13 mouse cellular contexts compared by ENCODE assay signal in the genomic region with DNA sequence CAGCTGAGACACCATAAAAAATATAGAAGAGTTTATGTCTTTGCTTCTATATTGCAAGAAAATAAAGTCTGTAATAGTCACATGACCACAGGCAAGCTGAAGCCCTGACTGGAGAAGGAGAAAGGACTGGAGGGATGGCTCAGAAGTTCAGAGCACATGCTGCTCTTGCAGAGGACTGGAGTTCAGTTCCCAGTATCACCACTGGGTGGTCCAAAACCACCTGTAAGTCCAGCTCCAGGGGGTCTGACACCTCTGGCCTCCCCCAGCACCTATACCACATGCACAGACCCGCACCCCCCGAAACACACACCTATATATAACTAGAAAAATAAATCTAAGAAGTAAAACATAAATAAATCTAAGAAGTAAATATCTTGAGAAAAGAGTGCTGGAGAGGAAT. TPM values are rescaled to one million over a fixed set of nuclear protein-coding genes. Genes with fewer than 3 reads are reported as not detected.
A peak's percentile ranks its signal among the peaks of the same experiment; 100 is the strongest.
DNase-seq lines count a peak whose midpoint lies in the region; ATAC-seq and TF ChIP-seq lines count a peak whose summit lies in the region.
"Had no signal": no experiment of that assay in that cellular context is flagged by ENCODE, and none has a peak within 500 bp of the region (broad histone marks: within the 10 kb centered on the region; RNA-seq: fewer than 3 reads in every experiment).

No protein-coding gene starts in this region.

- DNase-seq in kidney, adult 2 months: peak; percentile 10
- no peak for DNase-seq in lung, postnatal 0 days (ENCODE audit: low spot score)
- no peak for DNase-seq in lung, postnatal 10 days
- no peak for DNase-seq in Patski (ENCODE audit: low read depth, low spot score)
- DNase-seq in thymus, postnatal 36 days: peak; percentile 26 to 39
- DNase-seq in heart, postnatal 4 days: no peak

- no peak for TF ChIP-seq POLR2A in kidney, adult 2 months (IDR thresholded peaks at IDR 0.05; ENCODE audit: low read depth, low read length)

- no peak for ATAC-seq in kidney, embryonic 15.5 days (replicated peaks; ENCODE audit: low FRiP score)
- no peak for ATAC-seq in lung, postnatal 0 days
- ATAC-seq in Patski: no peak
- ATAC-seq: activated CD4-positive, CD25-positive, alpha-beta regulatory T cell, adult 4 months had no signal

- H3K4me2 ChIP-seq in kidney, embryonic 15.5 days: no peak overlapping the region
- H3K4me2 ChIP-seq in lung, postnatal 0 days (replicated peaks; ENCODE audit: low read depth, low read length): no peak overlapping the region
- H3K4me2 ChIP-seq: heart, embryonic 13.5 days; hindbrain, embryonic 13.5 days had no signal

- CTCF ChIA-PET in Patski (lab: Charles Lee): interaction anchor here (0.9 to 1.3 kb wide), 3 partner anchors 9 to 38 kb away, joined by 3 to 4 read pairs (median 4); no protein-coding TSS in a partner anchor

- peaks cover 3% of the 10 kb centered on the region; the same call in 1 of the 2 replicates for H3K36me3 ChIP-seq in kidney, adult 2 months (ENCODE audit: control insufficient read depth, insufficient read depth, low read length)
- H3K36me3 ChIP-seq in kidney, embryonic 15.5 days: peaks cover 77% of the 10 kb centered on the region
- peaks cover 26% of the 10 kb centered on the region for H3K36me3 ChIP-seq in lung, postnatal 0 days (ENCODE audit: insufficient read depth, low read length)

- TF ChIP-seq EP300 in lung, postnatal 0 days (IDR thresholded peaks at IDR 0.05): no peak

- POLR2A ChIA-PET in Patski (lab: Charles Lee): interaction anchor here (1.1 kb wide), 1 partner anchor 8 kb away, joined by 4 read pairs; no protein-coding TSS in a partner anchor

- no peak overlapping the region for H3K9ac ChIP-seq in kidney, embryonic 15.5 days
- no peak overlapping the region for H3K9ac ChIP-seq in lung, postnatal 0 days (replicated peaks; ENCODE audit: low read depth)
- H3K9ac ChIP-seq: heart, embryonic 13.5 days; hindbrain, embryonic 13.5 days had no signal

- in situ Hi-C loops in Patski (cut with MboI; ENCODE audit: low pct_unique_long_range_greater_than_20kb): no loop called here

- no peaks in the 10 kb centered on the region for H3K9me3 ChIP-seq in kidney, embryonic 15.5 days (replicated peaks)
- no peaks in the 10 kb centered on the region for H3K9me3 ChIP-seq in lung, postnatal 0 days (ENCODE audit: low read length)
- H3K9me3 ChIP-seq: forebrain, embryonic 10.5 days; heart, embryonic 13.5 days; hindbrain, embryonic 13.5 days; megakaryocyte, embryonic 14.5 days had no signal

- no peak overlapping the region for H3K4me3 ChIP-seq in kidney, adult 2 months (ENCODE audit: insufficient read depth, low read depth, low read length)
- no peak overlapping the region for H3K4me3 ChIP-seq in kidney, embryonic 15.5 days (replicated peaks)
- no peak overlapping the region for H3K4me3 ChIP-seq in lung, postnatal 0 days (ENCODE audit: low read depth, low read length)
- H3K4me3 ChIP-seq: forebrain, embryonic 10.5 days; heart, embryonic 13.5 days; hindbrain, embryonic 13.5 days; megakaryocyte, embryonic 14.5 days; myocyte had no signal

- WGBS in kidney, adult 2 months: 100% methylated on average over 2 of the region's 2 CpGs
- WGBS in kidney, embryonic 15.5 days: 93% methylated on average over 2 of the region's 2 CpGs
- 86% methylated on average over 2 of the region's 2 CpGs for WGBS in lung, postnatal 0 days

- no peaks in the 10 kb centered on the region for H3K27me3 ChIP-seq in kidney, adult 2 months (replicated peaks; ENCODE audit: control insufficient read depth, insufficient read depth, low read length)
- H3K27me3 ChIP-seq in kidney, embryonic 15.5 days: no peaks in the 10 kb centered on the region
- no peaks in the 10 kb centered on the region for H3K27me3 ChIP-seq in lung, postnatal 0 days (replicated peaks; ENCODE audit: insufficient read depth, low read length)
- no peaks in the 10 kb centered on the region for H3K27me3 ChIP-seq in Patski
- H3K27me3 ChIP-seq: heart, embryonic 13.5 days; hindbrain, embryonic 13.5 days; megakaryocyte, embryonic 14.5 days had no signal

- peak; percentile 38; the same call in 1 of the 2 replicates for TF ChIP-seq CTCF in kidney, adult 2 months (conservative IDR thresholded peaks at IDR 0.05; ENCODE audit: insufficient read depth, insufficient read length, low read depth, low read length)
- peak; percentile 36 for TF ChIP-seq CTCF in lung, postnatal 0 days (IDR thresholded peaks at IDR 0.05)
- TF ChIP-seq CTCF in Patski (IDR thresholded peaks at IDR 0.05): peak; percentile 44

- H3K4me1 ChIP-seq in kidney, adult 2 months (ENCODE audit: control insufficient read depth, insufficient read depth, low read length): no peaks in the 10 kb centered on the region
- H3K4me1 ChIP-seq in kidney, embryonic 15.5 days: peaks cover 6% of the 10 kb centered on the region; the same call in 1 of the 2 replicates
- peaks cover 4% of the 10 kb centered on the region; the same call in 1 of the 2 replicates for H3K4me1 ChIP-seq in lung, postnatal 0 days (ENCODE audit: insufficient read depth, low read depth, low read length)
- H3K4me1 ChIP-seq: heart, embryonic 13.5 days had no signal

- no peak overlapping the region for H3K27ac ChIP-seq in kidney, adult 2 months (ENCODE audit: insufficient read depth, low read depth, low read length)
- H3K27ac ChIP-seq in kidney, embryonic 15.5 days: no peak overlapping the region
- no peak overlapping the region for H3K27ac ChIP-seq in lung, postnatal 0 days (ENCODE audit: low read length)
- H3K27ac ChIP-seq: forebrain, embryonic 10.5 days; heart, embryonic 13.5 days; hindbrain, embryonic 13.5 days had no signal

RNA-seq across cellular contexts. Expression of gene Tecta, which starts 32.4 kb away (rescaled TPM):
- 0.01 and 0.08 TPM in 2 replicates for polyA plus RNA-seq in kidney, adult 2 months (2012; rRNA removed)
- polyA plus RNA-seq in kidney, embryonic 15.5 days (2015; fragmentation: Nextera tagmentation; extraction: Ambion mirVana): 0.13 and 0.22 TPM in 2 replicates
- 0.02 and 0.06 TPM in 2 replicates for polyA plus RNA-seq in lung, postnatal 0 days (2015; fragmentation: Nextera tagmentation; extraction: Ambion mirVana)
- 0.03 TPM for polyA plus RNA-seq in Patski (2021)
- total RNA-seq in heart, postnatal 4 days (2021): under 1 TPM; 0.19 to 0.23 TPM
- polyA plus RNA-seq: activated CD4-positive, CD25-positive, alpha-beta regulatory T cell, adult 4 months had no signal

Comparison
In these comparisons a context has a peak if more than half of its experiments do, and no peak if none do; other contexts are left out.
1. DNase-seq: peak in kidney, adult 2 months (single experiment) and thymus, postnatal 36 days (2 of 2); none in lung, postnatal 0 days (single experiment), lung, postnatal 10 days (single experiment), Patski (single experiment) and heart, postnatal 4 days (single experiment).
2. Peak in every context shown above with its lines, with median percentiles within 50 percentile points of each other: CTCF ChIP-seq.